Mouse (Mus musculus) kidney, adult 2 months (tissue): Measurements from ENCODE around the gene Nr1d1.

Experiments
- CTCF ChIP-seq: fragments of 200-500 bp; conservative IDR thresholded peaks from 2 replicates; pipeline ENCODE4 v1.5.1; 2011; ENCODE audit warnings: low read depth, mild to moderate bottlenecking, control low read depth, low read length, moderate library complexity, mixed read lengths; ENCODE audit not compliant: insufficient read depth, insufficient read length
- POLR2A ChIP-seq: fragments of 200-500 bp; IDR thresholded peaks from one replicate; pipeline ENCODE4 v1.6.1; 2011; ENCODE audit warnings: low read depth, low read length, control low read depth

- TF ChIP-seq CTCF (peak; percentile 84), POLR2A (no peak)
Observed at GRCm38 (mm10) chr11:98786359-98787214, 11.5 kb upstream of the Nr1d1 start.
